Mouse (Mus musculus): ENCODE data around the gene Arhgap25. TPM values are rescaled to one million over a fixed set of nuclear protein-coding genes. Genes with fewer than 3 reads are reported as not detected.

Gene Arhgap25
- polyA plus RNA-seq, 1 experiment from 2014 or later = 2.0 TPM

DNA sequence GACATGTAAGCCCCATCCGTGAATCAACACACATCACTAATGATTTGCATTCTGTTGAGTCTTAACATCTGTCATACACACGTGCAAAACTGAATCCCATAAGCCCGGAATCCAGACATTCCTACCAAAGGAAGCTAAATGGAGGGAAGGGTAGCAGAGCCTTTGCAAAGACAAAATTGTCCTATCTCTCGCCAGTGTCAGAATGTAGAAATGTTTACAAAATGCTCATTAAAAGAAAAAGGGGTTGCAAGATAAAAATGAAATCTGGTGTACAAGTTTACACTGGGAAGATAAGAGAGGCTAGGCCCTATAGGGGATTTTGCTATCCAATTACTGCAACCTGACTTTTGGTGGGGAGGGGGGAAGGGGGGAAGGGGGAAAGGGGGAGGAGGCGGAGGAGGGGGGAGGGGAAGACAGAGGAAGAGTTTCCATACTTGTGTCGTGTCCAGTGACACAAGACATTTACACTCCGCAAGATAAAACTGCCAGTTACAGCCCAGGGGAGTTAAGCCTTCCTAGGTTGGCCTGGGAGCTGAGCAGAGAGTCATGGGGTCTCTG is 104.5 kb downstream of the Arhgap25 start, which contains the start of gene Bmp10:
Gene Bmp10, plus strand, starts transcription at position 508 of the 558 bp plus-strand sequence.
- no peak within 1 kb of the TSS for H3K27ac ChIP-seq (ENCODE audit: low read depth, low read length)
- DNase-seq (ENCODE audit: low spot score) (no peak), ATAC-seq (replicated peaks; ENCODE audit: low FRiP score) (no peak)
- 77% methylated on average over 7 of the region's 7 CpGs for WGBS
- H3K4me2 ChIP-seq (ENCODE audit: low read depth, low read length, severe bottlenecking) = no peak within 1 kb of the TSS
- no peak within 1 kb of the TSS for H3K9ac ChIP-seq (ENCODE audit: low read length)
- no peaks in the 10 kb centered on the region for H3K9me3 ChIP-seq (ENCODE audit: control insufficient read depth, low read length)
- no peaks in the 10 kb centered on the region; the same call in 1 of the 2 replicates for H3K4me1 ChIP-seq (replicated peaks; ENCODE audit: control insufficient read depth, insufficient read depth, low read length)
- no peak within 1 kb of the TSS for H3K4me3 ChIP-seq (ENCODE audit: low read depth, low read length)
- no peaks in the 10 kb centered on the region for H3K27me3 ChIP-seq (ENCODE audit: control insufficient read depth, insufficient read depth, low read length)
- no peaks in the 10 kb centered on the region for H3K36me3 ChIP-seq (ENCODE audit: control insufficient read depth, insufficient read depth, low read length)

DNA sequence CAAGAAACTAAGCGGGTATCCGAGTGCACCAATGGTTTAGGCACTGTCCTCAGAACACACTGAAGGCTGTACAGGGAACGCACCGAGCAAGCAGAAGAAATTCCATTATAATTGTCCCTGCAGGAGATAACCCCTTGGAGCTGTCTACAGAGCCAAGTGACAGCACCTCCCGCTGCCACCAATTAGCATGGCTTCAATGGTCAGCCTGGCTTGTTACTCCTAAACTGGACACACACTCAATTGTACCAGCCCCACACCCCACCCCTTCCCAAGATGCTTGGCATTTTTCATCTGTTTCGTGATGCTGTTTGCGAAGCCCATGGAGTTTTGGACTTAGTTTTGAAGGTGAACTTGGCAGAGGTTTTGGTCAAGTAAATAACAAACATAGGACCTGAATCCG is 105.4 kb downstream of the Arhgap25 start:
- WGBS = 41% methylated on average over 8 of the region's 8 CpGs

DNA sequence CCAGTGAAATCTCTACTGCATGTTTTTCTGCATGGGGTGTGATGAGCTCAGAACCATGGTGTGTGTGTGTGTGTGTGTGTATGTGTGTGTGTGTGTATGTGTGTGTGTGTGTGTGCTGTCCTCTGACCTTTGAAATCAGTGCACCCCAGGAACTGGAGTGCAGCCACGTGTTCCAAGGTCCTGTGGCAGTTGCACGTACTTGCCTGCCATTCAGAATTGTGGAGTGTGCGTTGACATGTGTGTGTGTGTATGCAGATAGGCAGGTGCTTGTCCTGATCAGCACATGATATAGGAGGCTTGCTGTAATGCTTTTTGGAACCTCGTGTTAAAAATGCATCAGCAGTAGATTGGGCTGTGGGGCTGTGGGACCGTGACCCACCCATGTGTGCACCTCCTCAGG is 106.1 kb downstream of the Arhgap25 start:
- Histone ChIP-seq H3K4me2 (ENCODE audit: low read depth, low read length, severe bottlenecking) (no peak overlapping the region), H3K9me3 (ENCODE audit: control insufficient read depth, low read length) (no peaks in the 10 kb centered on the region), H3K27me3 (ENCODE audit: control insufficient read depth, insufficient read depth, low read length) (no peaks in the 10 kb centered on the region), H3K4me3 (ENCODE audit: low read depth, low read length) (no peak overlapping the region), H3K9ac (ENCODE audit: low read length) (no peak overlapping the region), H3K4me1 (replicated peaks; ENCODE audit: control insufficient read depth, insufficient read depth, low read length) (no peaks in the 10 kb centered on the region; the same call in 1 of the 2 replicates), H3K36me3 (ENCODE audit: control insufficient read depth, insufficient read depth, low read length) (no peaks in the 10 kb centered on the region), H3K27ac (ENCODE audit: low read depth, low read length) (no peak overlapping the region)
- DNase-seq (ENCODE audit: low spot score) (no peak), ATAC-seq (replicated peaks; ENCODE audit: low FRiP score) (no peak)
- 75% methylated on average over 5 of the region's 5 CpGs for WGBS

More for the DNA sequence above, 105.4 kb downstream of the Arhgap25 start:
- ATAC-seq (replicated peaks; ENCODE audit: low FRiP score) (no peak), DNase-seq (ENCODE audit: low spot score) (no peak)
- H3K4me1 ChIP-seq (replicated peaks; ENCODE audit: control insufficient read depth, insufficient read depth, low read length) = no peaks in the 10 kb centered on the region; the same call in 1 of the 2 replicates
- H3K4me2 ChIP-seq (ENCODE audit: low read depth, low read length, severe bottlenecking) = no peak overlapping the region
- no peaks in the 10 kb centered on the region for H3K36me3 ChIP-seq (ENCODE audit: control insufficient read depth, insufficient read depth, low read length)
- H3K27ac ChIP-seq (ENCODE audit: low read depth, low read length) = no peak overlapping the region
- H3K4me3 ChIP-seq (ENCODE audit: low read depth, low read length) = no peak overlapping the region
- H3K9ac ChIP-seq (ENCODE audit: low read length) = no peak overlapping the region
- no peaks in the 10 kb centered on the region for H3K9me3 ChIP-seq (ENCODE audit: control insufficient read depth, low read length)
- H3K27me3 ChIP-seq (ENCODE audit: control insufficient read depth, insufficient read depth, low read length) = no peaks in the 10 kb centered on the region

DNA sequence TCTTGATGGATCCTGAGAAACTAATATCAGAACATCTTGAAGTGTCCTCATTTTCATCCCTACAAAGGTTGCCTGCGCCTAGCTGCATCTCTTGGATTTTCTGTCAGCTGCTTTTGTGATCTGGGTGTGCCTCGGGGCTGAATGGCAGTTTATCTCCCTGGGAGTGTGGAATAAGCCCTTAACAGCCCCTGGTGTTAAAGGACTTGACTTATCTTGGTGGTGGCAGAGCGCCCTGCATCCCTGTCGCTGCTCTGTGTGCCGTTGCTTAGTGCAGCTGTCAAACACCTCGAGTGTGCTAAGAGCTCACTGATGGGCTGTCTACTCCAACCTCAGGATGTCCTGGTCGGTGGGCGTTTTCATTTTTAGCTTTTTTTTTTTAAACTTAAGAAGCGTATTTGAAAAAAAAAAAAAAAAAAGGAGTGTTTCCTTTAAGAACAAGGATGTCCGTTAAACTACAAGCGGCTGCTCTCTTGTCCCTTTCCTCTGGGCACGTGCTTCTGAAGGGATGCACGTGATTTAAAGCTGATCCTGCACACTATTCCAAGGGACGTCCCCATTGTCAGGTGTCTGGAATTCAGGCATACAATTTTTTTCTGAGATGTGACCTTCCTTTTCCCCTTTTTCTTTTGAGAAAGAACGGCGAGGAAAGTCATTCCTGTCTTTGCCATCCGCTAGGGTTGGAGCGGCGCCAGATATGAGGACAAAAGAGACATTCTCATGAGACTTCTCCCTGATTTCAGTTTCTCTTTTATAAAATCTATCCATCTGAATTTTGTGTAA is 108.8 kb downstream of the Arhgap25 start:
- DNase-seq (ENCODE audit: low spot score) (no peak), ATAC-seq (replicated peaks; ENCODE audit: low FRiP score) (no peak)
- Histone ChIP-seq H3K4me1 (replicated peaks; ENCODE audit: control insufficient read depth, insufficient read depth, low read length) (no peaks in the 10 kb centered on the region; the same call in 1 of the 2 replicates), H3K9ac (ENCODE audit: low read length) (no peak overlapping the region), H3K4me3 (ENCODE audit: low read depth, low read length) (no peak overlapping the region), H3K9me3 (ENCODE audit: control insufficient read depth, low read length) (no peaks in the 10 kb centered on the region), H3K27ac (ENCODE audit: low read depth, low read length) (no peak overlapping the region), H3K27me3 (ENCODE audit: control insufficient read depth, insufficient read depth, low read length) (no peaks in the 10 kb centered on the region), H3K4me2 (ENCODE audit: low read depth, low read length, severe bottlenecking) (no peak overlapping the region), H3K36me3 (ENCODE audit: control insufficient read depth, insufficient read depth, low read length) (no peaks in the 10 kb centered on the region)
- WGBS = 79% methylated on average over 19 of the region's 19 CpGs

DNA sequence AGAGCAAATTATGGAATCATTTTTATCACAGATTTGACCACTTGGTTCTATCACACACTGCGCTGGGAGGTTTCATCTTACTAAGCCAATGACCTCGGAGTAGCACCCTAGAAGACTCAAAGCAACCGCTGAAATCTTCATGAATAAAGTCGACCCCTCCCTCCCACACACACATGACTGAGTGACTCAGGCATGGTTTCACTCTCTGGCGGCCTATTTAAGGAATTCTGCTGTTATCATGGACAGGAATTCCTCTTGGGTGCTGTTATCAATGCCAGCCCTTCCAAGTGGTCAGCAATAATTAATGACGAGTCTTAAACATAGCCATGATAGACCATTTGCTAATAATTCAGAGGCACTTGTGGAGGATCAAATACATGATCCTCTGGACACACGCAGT is 110.8 kb downstream of the Arhgap25 start:
- no peaks in the 10 kb centered on the region for H3K9me3 ChIP-seq (ENCODE audit: control insufficient read depth, low read length)
- ATAC-seq (replicated peaks; ENCODE audit: low FRiP score) = no peak
- H3K4me2 ChIP-seq (ENCODE audit: low read depth, low read length, severe bottlenecking) = no peak overlapping the region
- no peaks in the 10 kb centered on the region for H3K36me3 ChIP-seq (ENCODE audit: control insufficient read depth, insufficient read depth, low read length)
- 88% methylated on average over 7 of the region's 7 CpGs for WGBS
- no peaks in the 10 kb centered on the region for H3K27me3 ChIP-seq (ENCODE audit: control insufficient read depth, insufficient read depth, low read length)
- H3K27ac ChIP-seq (ENCODE audit: low read depth, low read length) = no peak overlapping the region
- H3K4me3 ChIP-seq (ENCODE audit: low read depth, low read length) = no peak overlapping the region
- no peak overlapping the region for H3K9ac ChIP-seq (ENCODE audit: low read length)
- DNase-seq (ENCODE audit: low spot score) = no peak
- no peaks in the 10 kb centered on the region for H3K4me1 ChIP-seq (replicated peaks; ENCODE audit: control insufficient read depth, insufficient read depth, low read length)

DNA sequence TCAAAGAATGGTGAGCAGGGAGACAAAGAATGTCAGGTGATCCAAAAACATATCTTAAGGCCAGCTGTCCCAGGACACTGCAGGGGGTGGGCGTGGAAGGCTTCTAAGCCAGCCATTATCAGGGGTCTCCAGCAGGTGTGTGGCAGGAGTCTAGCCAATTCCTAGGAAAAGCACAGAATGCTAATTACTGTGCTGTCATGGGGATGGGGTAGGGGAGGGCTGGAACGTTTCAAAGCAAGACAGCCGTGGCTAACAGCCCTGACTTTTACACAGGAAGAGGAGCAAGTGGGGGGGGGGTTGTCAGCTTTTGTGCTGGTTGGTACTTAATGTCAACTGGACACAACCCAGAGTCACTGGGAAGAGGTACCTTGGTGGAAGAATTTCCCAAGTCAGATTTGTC is 121.0 kb downstream of the Arhgap25 start:
- no peak overlapping the region for H3K4me2 ChIP-seq (ENCODE audit: low read depth, low read length, severe bottlenecking)
- WGBS = 39% methylated on average over 3 of the region's 3 CpGs
- DNase-seq (ENCODE audit: low spot score) = no peak
- no peak overlapping the region for H3K9ac ChIP-seq (ENCODE audit: low read length)
- H3K27me3 ChIP-seq (ENCODE audit: control insufficient read depth, insufficient read depth, low read length) = no peaks in the 10 kb centered on the region
- no peak overlapping the region for H3K27ac ChIP-seq (ENCODE audit: low read depth, low read length)
- H3K9me3 ChIP-seq (ENCODE audit: control insufficient read depth, low read length) = no peaks in the 10 kb centered on the region
- H3K4me1 ChIP-seq (replicated peaks; ENCODE audit: control insufficient read depth, insufficient read depth, low read length) = no peaks in the 10 kb centered on the region
- no peaks in the 10 kb centered on the region for H3K36me3 ChIP-seq (ENCODE audit: control insufficient read depth, insufficient read depth, low read length)
- no peak overlapping the region for H3K4me3 ChIP-seq (ENCODE audit: low read depth, low read length)
- no peak for ATAC-seq (replicated peaks; ENCODE audit: low FRiP score)

Other genes starting within 250 kb of the Arhgap25 start
- gene Antxr1, start 197.4 kb downstream of the Arhgap25 start, polyA plus RNA-seq (2014; fragmentation: Nextera tagmentation; extraction: Ambion mirVana) = 5.8 and 7.4 TPM in 2 replicates
- gene Gkn1, start 182.3 kb downstream of the Arhgap25 start, polyA plus RNA-seq (2014; fragmentation: Nextera tagmentation; extraction: Ambion mirVana) = not detected in 2 replicates
- gene Gkn2, start 159.9 kb downstream of the Arhgap25 start, polyA plus RNA-seq (2014; fragmentation: Nextera tagmentation; extraction: Ambion mirVana) = not detected in 2 replicates
- not detected in 2 replicates for gene Gkn3, start 144.3 kb downstream of the Arhgap25 start, polyA plus RNA-seq (2014; fragmentation: Nextera tagmentation; extraction: Ambion mirVana)
- gene Bmp10, start 104.3 kb downstream of the Arhgap25 start, polyA plus RNA-seq (2014; fragmentation: Nextera tagmentation; extraction: Ambion mirVana) = not detected in 2 replicates
- 6.4 and 7.1 TPM in 2 replicates for gene Prokr1, start 57.5 kb upstream of the Arhgap25 start, polyA plus RNA-seq (2014; fragmentation: Nextera tagmentation; extraction: Ambion mirVana)
- 13.6 and 15.1 TPM in 2 replicates for gene Aplf, start 138.9 kb upstream of the Arhgap25 start, polyA plus RNA-seq (2014; fragmentation: Nextera tagmentation; extraction: Ambion mirVana)
- 1.5 TPM in 2 replicates for gene Efcc1, start 197.6 kb upstream of the Arhgap25 start, polyA plus RNA-seq (2014; fragmentation: Nextera tagmentation; extraction: Ambion mirVana)
- gene Gp9, start 244.8 kb upstream of the Arhgap25 start, polyA plus RNA-seq (2014; fragmentation: Nextera tagmentation; extraction: Ambion mirVana) = 2.5 and 2.8 TPM in 2 replicates

All from forebrain, embryonic 11.5 days (tissue).